Mouse (Mus musculus): ENCODE measurements around the gene Mknk2.
"Not testable (repeated sequence)": the region's sequence is repeated elsewhere in the genome, so short reads cannot be mapped to it uniquely, and the experiment has no call there.

Mknk2 gene

GRCm38 (mm10) chr10:80649910-80650309 is 28.0 kb downstream of the Mknk2 start:
- DNase-seq (ENCODE audit: low read depth): not testable (repeated sequence)

- no peak for DNase-seq (ENCODE audit: low read depth)
These were observed 31.0 kb downstream of the Mknk2 start for GRCm38 (mm10) chr10:80646936-80647335.

- no peak for DNase-seq (ENCODE audit: low read depth)
These were observed 42.6 kb downstream of the Mknk2 start for GRCm38 (mm10) chr10:80635345-80635744.

GRCm38 (mm10) chr10:80628925-80629324 is 49.0 kb downstream of the Mknk2 start:
- DNase-seq (ENCODE audit: low read depth): no peak

GRCm38 (mm10) chr10:80627685-80628084 is 50.2 kb downstream of the Mknk2 start:
- DNase-seq (ENCODE audit: low read depth): no peak

- no peak for DNase-seq (ENCODE audit: low read depth)
These were observed 52.1 kb downstream of the Mknk2 start for GRCm38 (mm10) chr10:80625764-80626163.

GRCm38 (mm10) chr10:80623457-80624191 is 54.3 kb downstream of the Mknk2 start:
- DNase-seq (ENCODE audit: low read depth): no peak

- DNase-seq (ENCODE audit: low read depth): no peak
These were observed 55.1 kb downstream of the Mknk2 start, which contains the start of gene Csnk1g2 for GRCm38 (mm10) chr10:80622661-80623456. TSS of gene Csnk1g2 (plus strand) at chr10:80622838.

GRCm38 (mm10) chr10:80621940-80622660 is 55.8 kb downstream of the Mknk2 start:
- peak; percentile 100 for DNase-seq (ENCODE audit: low read depth)

GRCm38 (mm10) chr10:80621690-80621939 is 56.3 kb downstream of the Mknk2 start:
- no peak for DNase-seq (ENCODE audit: low read depth)

GRCm38 (mm10) chr10:80620796-80621689 is 56.9 kb downstream of the Mknk2 start:
- DNase-seq (ENCODE audit: low read depth): no peak

GRCm38 (mm10) chr10:80620365-80620764 is 57.5 kb downstream of the Mknk2 start:
- no peak for DNase-seq (ENCODE audit: low read depth)

GRCm38 (mm10) chr10:80619465-80620244 is 58.3 kb downstream of the Mknk2 start:
- DNase-seq (ENCODE audit: low read depth): no peak

- DNase-seq (ENCODE audit: low read depth): no peak
These were observed 59.7 kb downstream of the Mknk2 start for GRCm38 (mm10) chr10:80618181-80618580.

Measured in c-Kit-positive CD71-negative TER-119-negative erythroid progenitor cells, embryonic 14.5 days (primary cell).